Mouse (Mus musculus) left cerebral cortex, postnatal 14 days (tissue): Measurements from ENCODE around the gene Cst7. TPM values are rescaled to one million over a fixed set of nuclear protein-coding genes. Genes with fewer than 3 reads are reported as not detected.

Experiments
- DNase-seq, 2 experiments: peaks; one replicate each; pipeline ENCODE4 v3.0.0; 2021 to 2022; ENCODE audit warnings: low spot score in 2 of 2, mixed read lengths in 1 of 2
- intact Hi-C: fragments of 180-260 bp; cut with DNase I; formaldehyde crosslinking; loops from one replicate; pipeline ENCODE4 v1.15.1; 2025
- total RNA-seq, 2 experiments: library from RNA; stranded (reverse); gene quantifications; 2 replicates each; pipeline ENCODE4 v1.2.3; 2021

Gene Cst7
- total RNA-seq, 2 experiments from 2014 or later = not detected

DNA sequence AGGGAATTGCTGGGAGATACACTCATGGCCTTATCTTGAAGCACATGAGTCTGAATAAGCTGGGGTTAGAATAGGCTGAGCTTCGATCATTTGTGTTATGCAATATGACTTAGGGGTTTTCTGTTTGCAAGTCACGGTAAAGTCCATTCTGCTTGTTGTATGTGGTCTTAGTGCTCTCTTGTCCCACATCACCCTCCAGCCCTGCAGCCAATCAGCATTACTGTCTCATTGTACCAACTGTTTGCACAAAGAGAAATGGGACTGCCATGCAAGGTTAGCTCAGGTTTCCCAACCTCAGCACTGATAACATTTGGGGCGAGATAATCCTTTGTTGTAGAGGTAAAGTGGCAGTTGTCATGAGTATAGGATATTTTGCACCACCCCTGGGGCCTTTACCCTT, 39.9 kb downstream of the Cst7 start:
- intact Hi-C loops = no loop called here
- no peak for DNase-seq

DNA sequence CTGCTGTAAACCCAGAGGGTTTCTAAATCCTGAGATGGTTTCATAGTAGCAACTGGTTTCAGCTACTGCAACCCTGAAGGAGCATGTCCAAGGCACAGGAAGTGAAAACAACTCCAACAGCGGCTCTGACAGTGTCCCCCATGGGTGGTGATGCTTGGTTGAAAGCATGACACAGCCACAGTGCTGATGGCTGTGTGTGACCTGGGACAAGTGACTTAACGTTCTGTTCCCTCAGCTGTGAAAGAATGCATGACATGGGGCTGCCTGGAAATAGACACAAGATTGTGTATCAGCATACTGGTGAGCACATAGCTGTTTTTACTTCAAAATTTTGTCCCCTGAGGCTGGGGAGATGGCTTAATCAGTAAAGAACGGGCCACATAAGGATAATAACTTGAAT, 51.5 kb downstream of the Cst7 start:
- DNase-seq = no peak
- intact Hi-C loops = no loop called here

DNA sequence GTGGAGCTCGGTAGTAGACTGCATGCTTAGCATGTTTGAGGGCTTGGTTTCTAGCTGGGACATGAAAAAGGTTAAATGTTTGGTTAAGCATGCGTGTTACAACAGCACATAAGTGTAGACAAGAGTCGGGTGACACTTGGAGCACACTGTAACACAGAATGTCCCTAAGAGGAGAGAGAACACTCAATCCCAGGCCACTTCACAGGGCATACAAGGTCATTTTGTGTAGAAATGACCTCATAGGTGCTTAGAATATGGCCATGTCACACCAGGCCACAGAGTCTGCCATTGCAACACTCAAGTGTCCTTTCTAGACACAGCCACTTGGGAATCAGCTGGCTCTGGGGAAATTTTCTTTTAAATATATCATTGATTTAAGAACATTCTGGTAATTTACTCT, 53.7 kb downstream of the Cst7 start:
- no peak for DNase-seq
- intact Hi-C loops = no loop called here

DNA sequence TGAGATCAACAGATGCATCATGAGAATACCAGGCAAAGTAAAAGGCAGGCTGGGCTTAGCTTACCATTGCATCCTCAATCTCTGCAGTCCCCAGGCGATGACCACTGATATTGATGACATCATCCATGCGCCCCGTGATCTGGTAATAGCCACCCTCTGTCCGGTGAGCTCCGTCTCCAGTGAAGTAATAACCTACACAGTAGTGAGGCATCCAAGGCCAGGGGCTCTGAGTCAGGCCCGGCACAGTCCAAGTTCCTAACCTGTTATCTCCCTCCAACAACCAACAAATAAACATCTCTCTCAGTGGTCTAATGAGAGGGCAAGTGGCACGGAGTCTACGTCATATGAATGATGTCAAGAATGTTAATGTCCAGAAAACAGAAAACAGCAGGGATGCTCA, 54.7 kb downstream of the Cst7 start:
- no peak for DNase-seq
- intact Hi-C loops = no loop called here

DNA sequence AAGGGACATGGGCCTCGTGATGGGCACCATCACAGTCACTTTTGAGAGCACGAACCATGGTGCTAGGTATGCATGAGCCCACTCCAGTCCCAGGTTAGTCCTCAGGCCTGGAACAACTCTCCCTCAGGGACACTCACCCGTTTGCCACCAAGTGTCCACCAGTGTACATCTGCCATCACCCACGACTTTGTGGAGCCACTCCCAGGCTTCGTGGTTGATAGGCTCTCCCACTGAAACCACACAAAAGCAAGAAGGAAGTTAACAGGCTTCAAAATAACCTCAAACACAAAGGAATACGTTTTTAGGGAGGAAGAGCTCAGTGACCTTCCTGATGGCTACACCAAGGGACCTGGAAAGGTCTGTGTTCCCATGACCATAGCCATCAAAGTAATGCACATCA, 56.9 kb downstream of the Cst7 start:
- no peak for DNase-seq
- intact Hi-C loops = no loop called here

Other genes with a start within 250 kb of the Cst7 start
- 1 to 10 TPM in 1 of 2 experiments, not detected in 1; 2.5 TPM for gene Gm10130, start 246.7 kb upstream of the Cst7 start, total RNA-seq
- gene 3300002I08Rik, start 207.7 kb upstream of the Cst7 start, total RNA-seq = 1 to 10 TPM; 6.7 to 8.2 TPM
- 1 to 10 TPM; 5.5 to 5.8 TPM for gene Zfp442, start 118.9 kb upstream of the Cst7 start, total RNA-seq
- gene Zfp345, start 85.3 kb upstream of the Cst7 start, total RNA-seq = under 1 TPM; 0.15 to 0.34 TPM
- 10 to 100 TPM; 49.1 to 50.1 TPM for gene Apmap, start 38.2 kb downstream of the Cst7 start, total RNA-seq
- gene Acss1, start 98.1 kb downstream of the Cst7 start, total RNA-seq = 10 to 100 TPM; 17.1 to 17.5 TPM
- not detected for gene Vsx1, start 118.9 kb downstream of the Cst7 start, total RNA-seq
- gene Entpd6, start 178.6 kb downstream of the Cst7 start, total RNA-seq = 10 to 100 TPM; 53.4 to 58.7 TPM
- gene Pygb, start 216.3 kb downstream of the Cst7 start, total RNA-seq = 100 to 1,000 TPM; 120 to 124 TPM